Mouse (Mus musculus) G1E-ER4 (cell line): ENCODE results near the gene Olfr620. TPM values are rescaled to one million over a fixed set of nuclear protein-coding genes. Genes with fewer than 3 reads are reported as not detected.

Experiments used
- GATA1 ChIP-seq: IDR thresholded peaks from one replicate; pipeline ENCODE4 v1.8.0; 2012; ENCODE audit warnings: low read length, inconsistent platforms
- polyA plus RNA-seq: library from polyadenylated mRNA; stranded (reverse); fragments of >175 nt; gene quantifications from 2 replicates; pipeline ENCODE4 v1.2.3, GENCODE M21; 2012

Olfr620 gene
- polyA plus RNA-seq: not detected in 2 replicates

DNA sequence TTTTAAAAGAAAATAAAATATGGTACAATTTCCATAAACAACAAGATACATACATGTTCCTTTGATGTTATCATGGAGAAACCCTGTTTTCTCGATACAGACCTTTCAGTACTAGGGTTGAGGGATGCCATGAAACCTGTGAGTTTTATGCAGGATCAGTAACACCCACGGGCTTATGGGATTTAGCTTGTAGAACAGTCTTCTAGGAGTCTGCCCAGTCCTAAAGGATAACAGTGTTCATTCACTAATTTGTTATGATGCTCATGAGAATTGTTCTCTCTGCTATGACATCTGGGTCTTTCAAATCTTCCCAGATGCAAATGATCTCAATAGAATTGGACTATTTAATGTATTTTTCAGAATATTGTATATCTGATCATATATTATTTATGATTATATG is at the start of gene Olfr620:
Gene Olfr620, minus strand, starts transcription at position 101 of the 400 bp plus-strand sequence.
- TF ChIP-seq GATA1: no peak

DNA sequence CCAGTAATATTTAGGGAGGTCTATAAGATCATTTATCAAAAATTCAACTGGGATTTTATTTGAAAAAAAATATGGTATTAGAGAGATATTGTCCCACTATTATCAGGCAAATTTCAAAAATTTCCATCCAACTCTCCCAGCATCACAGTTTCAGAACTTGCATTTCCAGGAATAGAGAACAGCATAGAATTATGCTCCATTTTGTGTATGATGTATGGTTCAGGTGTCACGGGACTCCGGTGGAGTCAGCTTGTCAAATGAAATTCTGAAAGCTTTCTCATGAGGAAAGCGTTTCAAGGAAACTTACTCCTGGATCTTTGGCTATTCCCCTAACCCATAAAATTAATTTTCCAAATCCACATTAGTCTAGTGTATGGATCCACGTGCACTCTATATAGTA is 31.7 kb upstream of the Olfr620 start:
- TF ChIP-seq GATA1: no peak

DNA sequence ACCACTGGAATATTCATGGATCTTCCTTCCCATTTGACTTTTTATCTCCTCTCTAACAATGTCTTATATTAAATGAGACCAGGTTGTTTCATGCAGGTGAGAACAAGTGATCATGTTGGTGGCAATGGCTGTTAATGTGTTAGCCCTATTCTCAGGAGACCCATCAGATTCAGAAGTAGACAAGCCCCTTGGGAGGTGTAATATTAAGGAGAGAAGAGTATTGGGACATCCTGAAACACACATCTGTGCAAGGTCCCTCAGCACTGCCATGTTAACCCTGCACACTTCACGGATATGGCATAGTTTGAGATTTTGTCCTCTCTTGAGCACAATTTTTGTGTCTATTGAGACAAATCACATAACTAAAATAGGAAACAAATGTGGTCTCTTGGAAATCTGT is 30.3 kb upstream of the Olfr620 start, which contains the start of gene Olfr622:
Gene Olfr622, minus strand, starts transcription at position 101 of the 400 bp plus-strand sequence.
- no peak for TF ChIP-seq GATA1

DNA sequence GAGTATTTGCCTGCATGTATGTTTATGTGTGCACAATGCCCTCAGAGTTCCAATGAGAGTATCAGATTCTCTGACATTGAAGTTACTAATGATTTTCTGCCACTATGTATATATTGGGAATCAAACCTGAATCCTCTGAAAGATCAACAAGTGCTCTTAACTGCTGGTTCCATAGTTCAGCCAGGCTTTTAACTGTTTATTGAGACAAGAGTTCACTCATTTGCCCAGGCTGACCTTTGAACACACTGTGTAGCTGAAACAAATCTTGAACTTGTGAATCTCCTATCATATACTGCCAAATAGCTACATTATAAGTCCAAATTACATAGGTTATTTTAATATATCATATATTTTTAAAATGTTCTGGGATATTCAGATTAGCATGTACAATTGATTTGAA is 24.5 kb upstream of the Olfr620 start:
- TF ChIP-seq GATA1: no peak

DNA sequence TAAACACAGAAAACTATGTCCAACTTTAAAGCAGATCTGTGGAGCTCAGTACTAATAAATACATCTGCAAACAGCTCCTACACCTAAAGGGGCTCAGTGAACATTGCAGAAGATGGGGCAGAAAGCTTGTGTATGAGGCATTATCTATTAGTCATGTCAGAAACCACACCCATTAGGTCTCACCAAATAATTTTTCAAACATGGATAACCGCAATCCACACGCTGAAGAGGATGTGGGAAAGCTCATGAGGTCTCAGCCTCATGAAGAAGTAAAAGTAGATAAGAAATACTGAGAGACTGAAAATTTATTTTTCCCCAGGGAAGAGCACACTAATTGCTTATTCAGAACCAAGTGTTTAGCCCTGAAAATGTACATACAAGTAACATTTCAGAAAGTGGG is 4.9 kb downstream of the Olfr620 start:
- TF ChIP-seq GATA1: no peak

DNA sequence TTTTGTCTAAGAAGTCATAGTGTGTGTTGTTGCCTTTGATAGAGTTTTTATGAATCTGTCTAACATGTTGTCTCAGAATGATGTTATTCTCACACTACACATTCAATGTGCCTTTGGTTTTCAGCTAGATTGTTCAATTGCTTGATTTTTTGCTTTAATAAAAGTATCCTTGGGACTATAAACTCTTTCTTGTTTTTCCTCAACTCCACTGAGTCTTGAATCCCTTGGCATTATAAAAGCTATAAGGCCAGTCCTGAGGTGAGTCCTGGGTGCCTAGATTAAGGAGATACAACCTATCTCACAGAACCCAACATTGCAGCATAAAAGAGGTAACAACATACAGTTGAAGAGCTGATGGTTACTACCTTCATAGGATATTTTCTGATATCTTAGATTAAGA is 12.1 kb downstream of the Olfr620 start, which contains the start of gene Olfr619:
Gene Olfr619, plus strand, starts transcription at position 301 of the 400 bp plus-strand sequence.
- no peak for TF ChIP-seq GATA1

DNA sequence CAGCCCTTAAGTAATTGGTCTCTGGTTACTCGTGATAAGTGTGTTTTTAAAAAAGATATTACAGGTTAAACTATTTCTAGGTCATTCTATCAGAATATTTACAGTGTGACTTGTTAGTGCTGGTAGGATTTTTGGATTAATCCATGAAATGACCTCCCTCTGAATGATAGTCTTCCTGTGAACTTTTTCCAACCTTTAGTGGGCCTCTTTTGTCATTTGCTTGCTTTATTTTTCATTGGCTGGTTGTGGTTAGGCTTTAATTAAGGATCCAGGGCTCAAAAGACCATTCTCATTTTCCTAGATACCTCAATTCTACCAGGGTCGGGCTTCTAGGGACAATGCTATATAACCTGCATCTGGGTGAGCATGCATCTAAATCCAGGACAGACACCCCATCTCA is 22.5 kb downstream of the Olfr620 start, which contains the start of gene Olfr618:
Gene Olfr618, plus strand, starts transcription at position 301 of the 400 bp plus-strand sequence.
- no peak for TF ChIP-seq GATA1

DNA sequence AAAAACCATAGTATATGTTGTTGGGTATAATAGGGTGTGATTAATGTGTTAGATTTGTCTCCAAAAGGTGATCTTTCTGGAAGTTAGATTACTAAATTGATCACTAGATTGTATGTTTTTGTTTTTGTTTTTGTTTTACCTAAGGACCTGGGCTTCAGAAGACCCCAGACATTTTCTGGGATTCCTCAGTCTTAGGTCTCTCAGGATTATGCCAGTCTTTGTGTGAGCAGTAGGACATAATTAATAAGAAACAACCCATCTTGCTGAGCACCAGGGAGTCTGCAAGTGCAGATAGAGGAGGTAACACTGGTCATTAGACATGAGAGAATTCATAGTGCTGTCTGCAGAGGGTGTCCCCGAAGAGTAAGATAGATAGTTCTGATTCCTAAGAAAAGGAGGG is 39.6 kb downstream of the Olfr620 start, which contains the start of gene Olfr617:
Gene Olfr617, plus strand, starts transcription at position 301 of the 400 bp plus-strand sequence.
- no peak for TF ChIP-seq GATA1

DNA sequence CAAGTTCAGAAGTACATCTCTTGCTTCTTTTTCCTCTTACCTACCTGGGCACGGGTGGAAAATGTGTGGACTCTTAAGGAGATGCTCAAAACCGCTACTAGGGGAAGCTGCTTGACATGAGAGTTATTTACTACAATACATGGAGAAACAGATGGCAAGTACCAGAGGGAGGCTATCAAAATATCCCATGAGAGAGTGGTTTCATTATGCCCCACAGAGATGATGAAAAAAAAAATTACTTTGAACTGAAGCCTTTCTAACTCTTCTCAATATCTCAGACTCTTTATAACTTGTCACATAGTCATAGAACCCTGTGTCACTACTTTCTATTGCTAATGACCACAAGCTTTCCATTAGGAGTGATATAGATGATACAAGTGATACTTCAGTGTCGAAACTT is 43.3 kb downstream of the Olfr620 start, which contains the start of gene Olfr616:
Gene Olfr616, minus strand, starts transcription at position 101 of the 400 bp plus-strand sequence.
- no peak for TF ChIP-seq GATA1

DNA sequence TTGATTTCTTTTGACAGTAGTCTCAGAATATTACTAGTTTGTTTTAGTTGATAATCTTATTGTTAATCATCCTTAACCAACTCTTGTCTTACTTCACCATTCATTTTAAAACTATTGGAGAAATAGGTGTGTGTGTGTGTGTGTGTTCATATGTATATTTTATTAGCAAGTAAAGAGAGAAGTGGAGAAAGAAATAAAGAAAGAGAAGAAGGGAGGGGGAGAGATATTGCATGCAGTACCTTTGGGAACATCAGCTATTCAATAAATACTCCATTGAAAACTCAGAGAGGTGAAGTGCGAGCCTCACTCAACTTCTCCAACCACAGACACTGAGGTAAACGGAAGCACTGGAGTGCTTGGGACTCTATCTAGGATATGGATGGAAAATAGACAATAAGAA is 56.6 kb downstream of the Olfr620 start, which contains the start of gene Olfr615:
Gene Olfr615, plus strand, starts transcription at position 301 of the 400 bp plus-strand sequence.
- no peak for TF ChIP-seq GATA1

Other genes starting within 250 kb of the Olfr620 start
- gene Olfr601, start 249.9 kb downstream of the Olfr620 start, polyA plus RNA-seq: not detected in 2 replicates
- not detected in 2 replicates for gene Olfr603, start 226.4 kb downstream of the Olfr620 start, polyA plus RNA-seq
- not detected in 2 replicates for gene Usp17lc, start 197.5 kb downstream of the Olfr620 start, polyA plus RNA-seq
- not detected in 2 replicates for gene Olfr605, start 167.1 kb downstream of the Olfr620 start, polyA plus RNA-seq
- not detected in 2 replicates for gene Olfr606, start 163.5 kb downstream of the Olfr620 start, polyA plus RNA-seq
- not detected in 2 replicates for gene Olfr607, start 148.4 kb downstream of the Olfr620 start, polyA plus RNA-seq
- not detected in 2 replicates for gene Olfr608, start 142.7 kb downstream of the Olfr620 start, polyA plus RNA-seq
- not detected in 2 replicates for gene Olfr609, start 114.5 kb downstream of the Olfr620 start, polyA plus RNA-seq
- gene Olfr610, start 100.4 kb downstream of the Olfr620 start, polyA plus RNA-seq: not detected in 2 replicates
- not detected in 2 replicates for gene Olfr611, start 91.7 kb downstream of the Olfr620 start, polyA plus RNA-seq
- not detected in 2 replicates for gene Olfr612, start 69.8 kb downstream of the Olfr620 start, polyA plus RNA-seq
- gene Olfr613, start 64.5 kb downstream of the Olfr620 start, polyA plus RNA-seq: not detected in 2 replicates
- not detected in 2 replicates for gene Olfr615, start 56.5 kb downstream of the Olfr620 start, polyA plus RNA-seq
- not detected in 2 replicates for gene Olfr616, start 43.4 kb downstream of the Olfr620 start, polyA plus RNA-seq
- not detected in 2 replicates for gene Olfr617, start 39.5 kb downstream of the Olfr620 start, polyA plus RNA-seq
- gene Olfr618, start 22.4 kb downstream of the Olfr620 start, polyA plus RNA-seq: not detected in 2 replicates
- gene Olfr619, start 12.0 kb downstream of the Olfr620 start, polyA plus RNA-seq: not detected in 2 replicates
- not detected in 2 replicates for gene Olfr622, start 30.2 kb upstream of the Olfr620 start, polyA plus RNA-seq
- not detected in 2 replicates for gene Olfr623, start 51.2 kb upstream of the Olfr620 start, polyA plus RNA-seq
- not detected in 2 replicates for gene Olfr624, start 58.7 kb upstream of the Olfr620 start, polyA plus RNA-seq
- gene Olfr625-ps1, start 70.2 kb upstream of the Olfr620 start, polyA plus RNA-seq: not detected in 2 replicates
- gene Olfr243, start 102.1 kb upstream of the Olfr620 start, polyA plus RNA-seq: not detected in 2 replicates
- not detected in 2 replicates for gene Olfr628, start 117.8 kb upstream of the Olfr620 start, polyA plus RNA-seq
- not detected in 2 replicates for gene Olfr629, start 132.4 kb upstream of the Olfr620 start, polyA plus RNA-seq
- gene Olfr630, start 144.8 kb upstream of the Olfr620 start, polyA plus RNA-seq: not detected in 2 replicates
- not detected in 2 replicates for gene Olfr69, start 159.1 kb upstream of the Olfr620 start, polyA plus RNA-seq
- gene Olfr68, start 167.2 kb upstream of the Olfr620 start, polyA plus RNA-seq: not detected in 2 replicates
- not detected in 2 replicates for gene Olfr67, start 179.3 kb upstream of the Olfr620 start, polyA plus RNA-seq
- 31.6 and 77.2 TPM in 2 replicates for gene Hbb-bt, start 201.5 kb upstream of the Olfr620 start, polyA plus RNA-seq
- 5,963 and 6,563 TPM in 2 replicates for gene Hbb-bs, start 215.6 kb upstream of the Olfr620 start, polyA plus RNA-seq
- gene Hbb-bh2, start 228.0 kb upstream of the Olfr620 start, polyA plus RNA-seq: not detected in 2 replicates
- not detected in 2 replicates for gene Hbb-bh1, start 230.6 kb upstream of the Olfr620 start, polyA plus RNA-seq
- not detected in 2 replicates for gene Hbb-y, start 240.7 kb upstream of the Olfr620 start, polyA plus RNA-seq